Mouse (Mus musculus): ENCODE measurements at regions not wholly inside any gene's neighbourhood (a gene's known extent, or its start where the extent isn't known, plus 50 kb on each side); places are given as distances from the start of the nearest gene placed in this dataset.

DNA sequence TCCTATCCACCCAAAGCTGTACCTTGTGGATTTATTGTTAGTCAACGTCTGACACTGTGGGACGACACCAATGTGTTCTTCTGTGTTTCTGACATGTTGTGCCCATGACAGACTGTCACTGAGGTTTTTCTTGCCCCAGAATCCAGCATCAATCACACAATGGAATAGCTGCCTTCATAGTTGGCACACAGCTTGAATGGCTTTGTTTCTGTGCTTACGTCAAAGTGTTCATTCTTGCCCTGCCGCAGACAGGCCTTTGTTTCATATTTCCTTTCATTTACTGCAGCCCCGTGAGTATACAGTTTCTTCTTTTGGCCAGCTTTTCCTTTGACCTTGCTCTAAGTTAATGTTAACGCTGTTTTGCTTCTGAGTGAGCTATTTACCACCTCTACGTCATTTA, 78.9 kb upstream of the Dkk2 start:
- no peaks in the 10 kb centered on the region for H3K27me3 ChIP-seq (replicated peaks)
- no peak overlapping the region for H3K27ac ChIP-seq
- H3K4me2 ChIP-seq (replicated peaks): no peak overlapping the region
- ATAC-seq (ENCODE audit: low FRiP score, low read depth): no peak
- H3K4me3 ChIP-seq: no peak overlapping the region
- no peak overlapping the region for H3K9ac ChIP-seq
- H3K4me1 ChIP-seq: no peaks in the 10 kb centered on the region
- no peaks in the 10 kb centered on the region for H3K9me3 ChIP-seq
- H3K36me3 ChIP-seq: no peaks in the 10 kb centered on the region
- WGBS: 40% methylated on average over 7 of the region's 7 CpGs

DNA sequence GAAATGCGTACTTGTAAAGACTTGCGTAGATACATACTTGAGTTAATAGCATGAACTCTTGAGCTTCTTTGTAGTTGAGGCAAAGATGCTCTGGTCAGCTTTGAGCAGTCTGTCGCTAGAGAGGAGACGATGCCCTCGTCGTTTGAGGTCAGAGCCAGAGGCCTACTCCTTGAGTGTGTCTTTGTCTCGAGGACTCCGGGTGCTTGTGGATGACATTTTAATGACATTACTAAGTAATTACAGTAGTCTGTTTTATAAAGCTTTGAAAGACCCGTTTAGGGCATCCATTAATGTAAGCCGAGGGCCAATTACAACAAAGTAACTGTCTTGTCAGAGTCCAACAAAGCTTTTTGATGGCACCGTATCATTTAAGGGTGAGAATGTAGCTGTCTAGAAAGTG, 78.2 kb upstream of the Dkk2 start:
- WGBS: 40% methylated on average over 11 of the region's 11 CpGs
- no peak; the same call in 1 of the 2 replicates for ATAC-seq (ENCODE audit: low FRiP score, low read depth)
- no peak overlapping the region for H3K27ac ChIP-seq
- H3K4me2 ChIP-seq (replicated peaks): no peak overlapping the region
- no peaks in the 10 kb centered on the region for H3K36me3 ChIP-seq
- H3K9ac ChIP-seq: no peak overlapping the region
- no peak overlapping the region for H3K4me3 ChIP-seq
- H3K9me3 ChIP-seq: no peaks in the 10 kb centered on the region
- no peaks in the 10 kb centered on the region for H3K27me3 ChIP-seq (replicated peaks)
- no peaks in the 10 kb centered on the region for H3K4me1 ChIP-seq

DNA sequence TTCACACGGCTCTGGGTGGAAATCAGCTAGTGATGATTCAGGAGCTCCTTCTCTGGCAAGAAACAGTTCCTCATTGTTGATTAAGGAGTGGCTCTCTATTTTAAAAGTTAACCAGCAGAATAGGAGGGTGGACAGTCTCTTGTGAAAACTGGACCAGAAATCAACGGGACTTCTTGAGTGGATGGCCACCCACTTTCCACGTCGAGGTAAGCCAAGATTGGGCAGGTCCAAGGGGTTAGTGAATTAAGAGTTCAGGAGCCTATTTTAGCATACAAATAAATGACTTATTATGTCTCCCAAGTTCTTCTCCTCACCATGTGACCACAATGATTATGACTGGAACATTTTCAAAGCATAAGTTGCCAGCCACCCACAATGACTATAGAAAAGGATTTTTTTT, 77.7 kb upstream of the Dkk2 start:
- no peak overlapping the region for H3K9ac ChIP-seq
- H3K4me1 ChIP-seq: no peaks in the 10 kb centered on the region
- WGBS: 67% methylated on average over 4 of the region's 4 CpGs
- H3K4me2 ChIP-seq (replicated peaks): no peak overlapping the region
- no peak for ATAC-seq (ENCODE audit: low FRiP score, low read depth)
- no peaks in the 10 kb centered on the region for H3K27me3 ChIP-seq (replicated peaks)
- no peaks in the 10 kb centered on the region for H3K36me3 ChIP-seq
- H3K27ac ChIP-seq: no peak overlapping the region
- no peaks in the 10 kb centered on the region for H3K9me3 ChIP-seq
- no peak overlapping the region for H3K4me3 ChIP-seq

DNA sequence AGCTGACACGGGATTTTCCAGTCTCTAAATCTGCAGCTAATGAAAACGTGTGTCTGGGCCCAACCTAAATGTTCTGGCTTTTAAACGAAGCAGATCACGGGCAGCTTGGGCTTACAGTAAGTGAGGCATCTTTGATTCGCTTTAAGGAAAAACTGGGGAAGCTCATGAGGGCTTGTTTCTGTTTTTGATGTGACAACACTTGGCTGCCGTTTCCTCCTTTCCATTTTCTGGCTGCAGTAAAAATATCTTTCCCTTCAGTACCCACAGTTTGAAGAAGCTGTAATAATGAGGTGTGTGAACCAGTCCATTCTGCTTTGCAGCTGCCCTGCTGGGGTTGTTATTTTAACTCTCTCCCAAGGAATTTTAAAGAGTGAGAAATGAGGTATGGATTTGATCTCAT, 69.9 kb upstream of the Dkk2 start:
- H3K36me3 ChIP-seq: no peaks in the 10 kb centered on the region
- H3K4me1 ChIP-seq: peaks cover 12% of the 10 kb centered on the region; the same call in 1 of the 2 replicates
- H3K4me3 ChIP-seq: no peak overlapping the region
- ATAC-seq (ENCODE audit: low FRiP score, low read depth): no peak
- 30% methylated on average over 6 of the region's 6 CpGs for WGBS
- H3K9me3 ChIP-seq: no peaks in the 10 kb centered on the region
- H3K4me2 ChIP-seq (replicated peaks): no peak overlapping the region
- no peak overlapping the region for H3K9ac ChIP-seq
- no peaks in the 10 kb centered on the region for H3K27me3 ChIP-seq (replicated peaks)
- no peak overlapping the region for H3K27ac ChIP-seq

DNA sequence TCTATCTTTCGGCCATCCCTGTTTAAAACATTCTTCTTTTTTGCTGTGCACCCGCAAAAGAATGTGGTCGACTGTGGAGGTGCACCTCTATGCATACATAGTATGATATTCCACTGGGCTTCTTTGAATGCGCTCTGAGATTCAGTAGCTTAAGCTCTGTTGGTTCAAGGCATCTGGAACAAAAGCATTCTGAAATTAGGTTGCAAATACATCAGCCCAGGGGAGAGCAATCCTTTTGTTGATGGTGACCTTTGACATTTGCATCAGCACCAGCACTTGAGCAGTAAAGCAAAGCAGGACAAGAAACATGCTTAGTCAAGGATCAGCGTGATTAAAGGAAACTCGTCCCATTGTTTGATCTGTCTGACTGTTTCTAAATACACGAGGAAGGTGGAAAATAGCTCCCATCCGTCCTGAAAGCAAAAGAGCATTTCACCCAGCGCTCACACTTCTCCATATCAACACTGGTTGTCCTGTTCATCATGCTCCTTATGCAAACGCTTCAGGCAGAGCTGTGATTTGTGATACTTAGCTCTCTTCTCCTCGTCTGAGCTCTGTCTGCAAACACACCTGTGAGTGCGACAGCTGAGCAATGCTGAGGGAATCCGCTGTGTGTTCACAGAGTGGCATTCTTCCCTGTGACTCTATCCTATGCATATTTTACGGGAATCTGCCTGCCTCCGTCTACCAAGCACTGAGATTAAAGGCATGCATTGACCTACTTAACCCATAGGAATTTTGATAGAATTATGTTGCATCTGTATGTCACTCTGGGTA, 67.4 kb upstream of the Dkk2 start:
- Histone ChIP-seq H3K27ac (no peak overlapping the region), H3K27me3 (replicated peaks) (no peaks in the 10 kb centered on the region), H3K4me3 (no peak overlapping the region), H3K9ac (no peak overlapping the region), H3K9me3 (no peaks in the 10 kb centered on the region), H3K4me2 (replicated peaks) (no peak overlapping the region; the same call in 1 of the 2 replicates), H3K36me3 (no peaks in the 10 kb centered on the region), H3K4me1 (peaks cover 12% of the 10 kb centered on the region; the same call in 1 of the 2 replicates)
- 25% methylated on average over 15 of the region's 15 CpGs for WGBS
- peak; percentile 48; the same call in 1 of the 2 replicates for ATAC-seq (ENCODE audit: low FRiP score, low read depth)

DNA sequence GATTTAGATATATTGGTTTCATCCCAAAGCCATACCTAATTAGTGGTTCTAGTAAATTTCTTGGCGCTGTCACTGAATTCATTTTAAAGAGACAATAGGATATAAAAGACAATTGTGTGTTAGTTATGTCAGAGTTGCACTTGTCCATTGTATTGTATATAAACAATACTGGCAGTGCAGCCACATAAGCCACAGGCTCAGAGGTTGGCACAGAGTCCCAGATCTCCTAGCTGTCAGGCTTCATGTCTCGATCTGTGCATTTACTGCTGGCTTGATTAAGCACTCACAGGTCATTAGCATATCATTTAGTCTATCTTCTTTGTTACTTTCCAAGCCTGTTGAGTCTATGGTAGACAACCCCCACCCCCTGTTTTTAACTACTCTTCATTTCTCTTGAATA, 66.6 kb upstream of the Dkk2 start:
- H3K36me3 ChIP-seq: no peaks in the 10 kb centered on the region
- peaks cover 12% of the 10 kb centered on the region; the same call in 1 of the 2 replicates for H3K4me1 ChIP-seq
- no peak overlapping the region for H3K9ac ChIP-seq
- 34% methylated on average over 2 of the region's 2 CpGs for WGBS
- no peak overlapping the region for H3K4me3 ChIP-seq
- no peak overlapping the region for H3K27ac ChIP-seq
- no peaks in the 10 kb centered on the region for H3K9me3 ChIP-seq
- H3K4me2 ChIP-seq (replicated peaks): no peak overlapping the region
- no peaks in the 10 kb centered on the region for H3K27me3 ChIP-seq (replicated peaks)
- ATAC-seq (ENCODE audit: low FRiP score, low read depth): peak; percentile 71; the same call in 1 of the 2 replicates

DNA sequence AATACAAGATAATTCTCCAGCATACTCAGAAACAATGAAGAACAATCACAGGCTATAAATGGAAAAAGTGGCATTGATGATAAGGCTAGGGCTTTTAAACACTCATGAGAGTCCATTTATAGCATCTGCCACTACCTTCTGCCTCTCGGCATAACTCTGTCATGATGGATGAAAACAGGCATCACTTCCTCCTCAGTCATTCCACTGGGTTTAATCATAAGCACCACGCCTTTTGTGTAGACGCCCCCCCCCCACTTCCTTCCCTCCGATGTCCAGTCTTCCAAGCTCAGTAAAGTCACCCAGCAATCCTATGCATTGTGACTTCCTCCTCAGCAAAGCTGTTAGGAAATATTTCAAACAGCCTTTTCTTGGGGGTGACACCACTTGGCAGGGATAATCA, 63.1 kb upstream of the Dkk2 start:
- Histone ChIP-seq H3K4me1 (peaks cover 6% of the 10 kb centered on the region; the same call in 1 of the 2 replicates), H3K9me3 (no peaks in the 10 kb centered on the region), H3K4me3 (no peak overlapping the region), H3K9ac (no peak overlapping the region), H3K36me3 (no peaks in the 10 kb centered on the region), H3K27me3 (replicated peaks) (no peaks in the 10 kb centered on the region), H3K4me2 (replicated peaks) (no peak overlapping the region), H3K27ac (no peak overlapping the region)
- no peak for ATAC-seq (ENCODE audit: low FRiP score, low read depth)
- 79% methylated on average over 4 of the region's 4 CpGs for WGBS

DNA sequence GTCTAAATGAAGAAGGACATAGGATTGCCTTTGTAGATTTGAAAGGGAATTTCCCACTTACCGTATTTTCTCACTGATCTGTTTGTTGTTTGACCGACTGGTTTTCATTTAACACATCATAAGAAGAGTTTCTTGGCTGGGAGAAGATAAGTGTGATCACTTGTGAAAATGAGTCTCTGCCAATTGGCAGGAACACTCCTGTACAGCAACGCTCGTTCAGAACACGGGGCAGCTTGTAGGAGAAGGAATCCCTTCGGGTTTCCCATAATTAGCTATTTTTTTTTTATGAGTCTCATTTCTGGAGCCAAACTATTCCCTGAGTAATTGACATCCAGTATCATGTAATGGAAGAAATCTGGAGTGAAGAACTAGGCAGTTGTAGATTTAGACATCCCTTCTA, 61.8 kb upstream of the Dkk2 start:
- H3K4me2 ChIP-seq (replicated peaks): no peak overlapping the region
- H3K4me1 ChIP-seq: no peaks in the 10 kb centered on the region
- no peak overlapping the region for H3K4me3 ChIP-seq
- H3K27me3 ChIP-seq (replicated peaks): no peaks in the 10 kb centered on the region
- no peaks in the 10 kb centered on the region for H3K36me3 ChIP-seq
- no peak overlapping the region for H3K27ac ChIP-seq
- no peak for ATAC-seq (ENCODE audit: low FRiP score, low read depth)
- WGBS: 88% methylated on average over 6 of the region's 6 CpGs
- H3K9me3 ChIP-seq: no peaks in the 10 kb centered on the region
- no peak overlapping the region for H3K9ac ChIP-seq

DNA sequence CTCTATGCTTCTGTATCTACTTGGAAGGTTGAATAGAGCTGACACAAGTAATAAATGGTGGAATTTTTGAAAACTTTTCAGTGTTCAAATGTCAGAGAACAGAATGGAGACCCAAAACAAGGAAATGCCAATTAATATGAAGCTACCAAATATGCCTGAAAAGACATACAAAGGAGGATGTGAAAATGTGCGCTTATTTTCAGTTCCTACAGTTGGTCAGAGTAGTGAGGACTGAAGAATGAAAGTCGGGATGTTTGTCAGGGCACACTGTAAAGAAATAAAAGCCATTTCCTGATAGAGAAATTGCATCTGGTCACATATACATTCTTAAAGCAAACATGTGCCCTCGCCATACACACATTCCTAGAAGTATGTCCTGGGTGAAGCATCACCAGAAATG, 56.0 kb upstream of the Dkk2 start:
- WGBS: 91% methylated on average over 3 of the region's 3 CpGs
- H3K4me1 ChIP-seq: no peaks in the 10 kb centered on the region
- no peak for ATAC-seq (ENCODE audit: low FRiP score, low read depth)

DNA sequence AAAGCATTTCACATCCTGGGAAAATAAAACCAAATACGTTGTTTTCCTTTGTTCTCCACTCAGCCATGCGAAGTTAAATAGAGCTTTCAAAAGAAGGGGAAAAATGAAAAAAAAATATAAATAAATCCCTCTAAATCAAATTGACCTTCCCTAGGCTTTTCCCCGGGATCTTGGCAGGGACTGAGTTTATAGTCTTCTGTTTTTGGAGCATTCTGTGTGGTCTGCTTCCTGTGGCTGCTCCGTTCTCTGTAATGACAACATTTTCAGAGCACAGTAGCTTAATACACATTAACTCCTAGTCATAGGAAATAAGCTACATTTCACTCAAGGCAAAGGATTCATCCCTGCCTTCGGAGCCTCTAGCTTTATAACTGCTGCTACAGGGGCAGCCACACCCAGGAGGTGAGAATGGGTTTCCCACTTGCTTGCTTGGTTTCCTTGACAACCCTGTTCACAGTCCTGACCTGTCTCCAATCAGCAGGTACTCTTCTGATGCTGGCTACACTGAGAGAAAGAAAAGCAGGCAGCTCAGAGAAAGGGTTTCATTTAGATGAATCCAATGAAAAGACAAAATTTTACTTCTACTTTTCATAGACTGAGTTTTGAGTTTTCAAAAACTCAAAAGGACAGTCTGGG, 51.9 kb upstream of the Dkk2 start:
- WGBS: 45% methylated on average over 5 of the region's 5 CpGs
- Histone ChIP-seq H3K27me3 (replicated peaks) (no peaks in the 10 kb centered on the region), H3K4me1 (no peaks in the 10 kb centered on the region), H3K4me2 (replicated peaks) (no peak overlapping the region), H3K4me3 (no peak overlapping the region), H3K9ac (no peak overlapping the region), H3K36me3 (no peaks in the 10 kb centered on the region), H3K9me3 (no peaks in the 10 kb centered on the region), H3K27ac (no peak overlapping the region)
- ATAC-seq (ENCODE audit: low FRiP score, low read depth): no peak

More for the DNA sequence above, 56.0 kb upstream of the Dkk2 start:
- no peaks in the 10 kb centered on the region for H3K36me3 ChIP-seq
- no peak overlapping the region for H3K9ac ChIP-seq
- no peak overlapping the region for H3K4me3 ChIP-seq
- no peak overlapping the region for H3K4me2 ChIP-seq (replicated peaks)
- no peaks in the 10 kb centered on the region for H3K27me3 ChIP-seq (replicated peaks)
- no peaks in the 10 kb centered on the region for H3K9me3 ChIP-seq
- H3K27ac ChIP-seq: no peak overlapping the region

DNA sequence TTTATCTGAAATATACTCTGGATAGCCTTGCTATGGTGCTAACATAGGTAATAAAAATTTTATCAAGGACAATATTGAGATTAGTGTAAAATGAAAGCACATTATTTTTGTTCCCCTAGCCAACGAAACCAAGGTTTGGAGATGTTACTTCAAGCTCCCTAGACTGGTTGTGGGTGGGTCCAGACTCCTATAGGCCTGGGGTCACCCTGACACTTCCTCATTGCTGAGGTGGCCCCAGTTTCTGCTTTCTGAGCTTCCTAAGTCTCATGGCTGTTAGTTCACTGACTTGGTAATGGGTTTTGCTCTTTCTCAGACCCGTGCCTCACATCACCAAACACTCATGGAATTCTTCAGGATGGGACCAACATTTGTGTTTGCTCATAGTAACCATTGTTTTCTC, 49.9 kb upstream of the Dkk2 start:
- no peak overlapping the region for H3K27ac ChIP-seq
- H3K4me2 ChIP-seq (replicated peaks): no peak overlapping the region
- no peak overlapping the region for H3K9ac ChIP-seq
- no peaks in the 10 kb centered on the region for H3K36me3 ChIP-seq
- ATAC-seq (ENCODE audit: low FRiP score, low read depth): no peak
- H3K9me3 ChIP-seq: no peaks in the 10 kb centered on the region
- no peaks in the 10 kb centered on the region for H3K4me1 ChIP-seq
- no peak overlapping the region for H3K4me3 ChIP-seq
- WGBS: 71% methylated on average over 2 of the region's 2 CpGs
- H3K27me3 ChIP-seq (replicated peaks): no peaks in the 10 kb centered on the region

All from neural tube, embryonic 12.5 days (tissue).